Mouse (Mus musculus): Measurements from ENCODE around the gene Dpp10.

Dpp10 gene

DNA sequence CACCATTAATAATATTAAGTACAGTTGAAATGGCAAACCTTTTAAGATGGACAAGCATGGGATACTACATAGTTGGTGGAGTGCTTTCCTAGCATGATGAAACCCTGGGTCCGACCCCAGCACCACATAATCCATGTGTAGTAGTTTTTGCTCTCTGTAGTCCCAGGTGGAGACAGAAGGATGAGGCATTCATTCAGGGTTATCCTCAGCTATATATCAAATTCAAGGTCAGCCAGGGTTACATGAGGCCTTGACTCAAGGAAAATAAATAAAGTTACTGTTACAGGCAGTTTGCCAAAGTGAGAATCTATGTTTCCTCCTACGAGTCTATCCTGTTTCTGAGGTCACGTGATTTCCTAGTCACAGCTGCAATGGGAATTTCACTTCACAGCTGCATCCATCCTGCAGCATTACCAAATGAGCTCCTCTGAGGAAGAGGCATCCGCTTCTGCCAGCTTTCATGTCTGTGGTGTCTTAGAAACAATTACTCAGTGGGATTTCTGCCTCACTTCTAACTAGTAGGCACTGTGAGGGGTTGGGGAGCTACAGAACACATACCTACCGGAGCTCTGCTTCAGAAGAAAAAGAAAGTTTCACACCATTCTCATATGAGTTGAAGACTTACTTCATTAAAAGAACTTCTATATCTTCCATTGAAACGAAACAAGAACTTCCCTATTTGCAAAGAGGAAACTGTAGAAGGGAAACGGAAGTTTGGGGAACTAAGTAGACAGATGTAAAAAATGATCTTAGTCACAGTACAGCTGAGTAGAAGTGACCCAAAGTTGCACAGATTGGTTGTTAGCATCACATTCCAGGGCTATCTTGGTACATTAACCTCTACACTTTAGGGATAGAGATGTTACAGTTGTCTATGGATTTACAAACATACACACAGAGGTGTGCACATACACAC lies 111.3 kb downstream of the Dpp10 start:
- TF ChIP-seq GATA4 (IDR thresholded peaks at IDR 0.05; ENCODE audit: insufficient replicate concordance, low read length), result no peak

DNA sequence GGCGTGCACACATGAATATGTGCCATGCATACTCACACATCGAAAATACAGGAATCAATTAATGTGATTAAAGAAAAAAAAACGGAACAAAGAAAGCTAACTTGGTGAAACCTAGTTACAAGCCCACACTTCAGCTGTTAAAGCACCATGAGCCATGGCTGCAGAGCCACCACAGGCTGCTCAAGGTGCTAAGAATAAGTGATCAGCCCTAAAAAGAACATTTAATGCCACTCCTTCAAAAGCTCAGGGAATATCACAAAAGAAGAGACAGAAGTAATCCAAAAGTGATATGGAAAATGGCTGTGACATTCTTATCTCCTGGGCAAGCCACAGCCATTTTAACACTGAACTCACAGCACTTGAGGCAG lies 117.4 kb downstream of the Dpp10 start:
- no peak for TF ChIP-seq GATA4 (IDR thresholded peaks at IDR 0.05; ENCODE audit: insufficient replicate concordance, low read length)

DNA sequence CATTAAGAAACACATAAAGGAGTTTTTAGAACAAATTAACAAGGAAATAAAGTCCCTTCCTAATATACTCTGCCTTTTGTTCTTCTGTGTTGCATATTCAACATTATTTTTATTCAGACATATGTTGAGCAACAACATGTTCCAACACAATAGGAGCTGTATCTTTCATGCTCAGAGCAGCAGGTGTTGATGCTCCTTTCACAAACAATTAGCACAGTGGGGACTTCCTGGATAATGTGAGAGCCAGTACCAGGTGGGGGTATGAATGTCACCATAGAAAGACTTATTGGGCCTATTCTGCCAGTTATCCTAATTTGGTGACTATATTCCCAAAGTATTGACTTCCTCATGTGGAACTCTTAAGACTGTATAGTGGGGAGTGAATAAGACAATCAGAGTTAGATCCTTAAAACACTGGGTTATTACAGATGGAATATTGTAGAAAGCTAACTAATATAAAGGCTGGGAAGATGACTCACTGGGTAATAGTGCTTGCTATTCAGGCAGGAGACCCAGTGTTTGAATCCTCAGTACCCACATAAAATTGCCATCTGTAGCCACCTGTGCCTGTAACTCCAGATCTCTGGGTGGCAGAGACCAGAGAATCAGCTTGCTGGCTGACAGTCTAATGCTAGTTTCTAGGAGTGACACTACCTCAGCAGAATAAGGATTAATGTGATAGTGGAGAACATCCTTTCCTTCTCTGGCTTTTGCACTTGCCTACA lies 117.9 kb downstream of the Dpp10 start:
- TF ChIP-seq GATA4 (IDR thresholded peaks at IDR 0.05; ENCODE audit: insufficient replicate concordance, low read length), result no peak

DNA sequence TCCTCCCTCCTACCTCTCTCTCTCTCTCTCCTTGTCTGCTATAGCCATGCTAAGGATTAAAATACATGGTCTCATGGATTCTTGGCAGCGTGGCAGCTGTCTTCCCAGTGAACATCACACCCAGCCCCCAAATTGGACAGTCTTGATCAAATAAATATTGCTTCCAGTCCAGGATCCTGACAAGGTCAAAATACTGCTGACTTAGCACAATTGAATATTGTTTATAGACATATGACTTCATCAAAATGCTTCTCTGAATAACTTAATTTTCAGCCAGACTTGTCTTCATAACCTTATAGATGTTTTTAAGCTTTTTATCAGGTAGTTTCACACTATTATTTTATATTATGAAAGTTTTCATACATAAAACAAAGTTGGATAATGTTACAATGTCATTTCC lies 120.5 kb downstream of the Dpp10 start:
- no peak for TF ChIP-seq GATA4 (IDR thresholded peaks at IDR 0.05; ENCODE audit: insufficient replicate concordance, low read length)

DNA sequence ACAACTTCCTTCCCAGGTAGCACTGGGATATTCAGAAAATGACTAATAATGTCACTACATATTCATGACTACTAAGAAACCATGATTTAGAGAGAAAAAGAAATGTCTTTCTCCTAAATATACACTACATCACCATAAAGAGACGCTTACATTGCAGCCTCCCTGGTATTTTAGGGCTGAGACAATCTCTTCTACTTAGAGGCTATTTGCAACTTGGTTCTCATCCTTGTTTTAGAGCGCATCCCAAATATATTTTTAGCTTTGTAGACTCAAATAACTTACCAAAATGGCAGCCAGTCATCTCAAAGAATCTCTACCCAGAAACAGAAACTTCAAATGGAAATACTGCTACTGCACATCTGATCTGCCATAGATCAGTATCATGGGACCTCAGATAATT lies 121.5 kb downstream of the Dpp10 start:
- TF ChIP-seq GATA4 (IDR thresholded peaks at IDR 0.05; ENCODE audit: insufficient replicate concordance, low read length), result no peak

DNA sequence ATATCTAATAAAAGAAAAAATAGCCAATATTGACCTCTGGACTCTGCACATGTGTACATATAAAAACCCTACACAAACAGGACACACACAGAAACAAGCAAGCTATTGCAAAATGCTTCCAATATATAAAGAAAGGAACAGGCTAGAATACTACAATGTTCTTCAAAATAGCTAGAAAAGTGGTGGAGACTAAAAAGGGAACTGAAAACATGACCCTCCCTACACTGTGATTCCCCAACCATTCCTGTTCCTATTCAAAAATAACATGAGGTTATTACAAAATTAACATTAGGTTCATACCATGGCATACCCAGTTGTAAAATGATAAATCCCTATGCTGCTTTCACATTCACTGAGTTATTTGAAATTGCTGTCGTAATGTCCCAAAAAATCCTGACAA lies 125.8 kb downstream of the Dpp10 start:
- no peak for TF ChIP-seq GATA4 (IDR thresholded peaks at IDR 0.05; ENCODE audit: insufficient replicate concordance, low read length)

DNA sequence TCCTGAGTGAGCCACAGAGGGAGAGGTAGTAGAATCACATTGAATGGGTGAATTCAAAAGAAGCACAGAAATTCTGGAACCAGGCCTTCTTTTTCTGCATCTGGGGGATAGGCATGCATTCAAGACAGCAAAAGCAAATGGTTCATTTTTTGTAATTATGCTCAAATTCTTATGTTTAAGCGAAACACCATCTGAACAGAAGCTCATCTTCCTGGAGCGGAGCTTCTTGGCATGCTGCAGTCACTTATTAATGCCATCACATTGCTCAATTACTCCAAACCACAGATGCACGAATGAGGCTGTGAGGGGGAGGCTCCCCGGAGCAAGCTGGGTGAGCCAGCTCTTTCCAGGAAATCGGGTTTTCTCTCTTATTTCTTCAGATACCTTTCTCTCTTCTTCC lies 142.7 kb downstream of the Dpp10 start:
- no peak for TF ChIP-seq GATA4 (IDR thresholded peaks at IDR 0.05; ENCODE audit: insufficient replicate concordance, low read length)

DNA sequence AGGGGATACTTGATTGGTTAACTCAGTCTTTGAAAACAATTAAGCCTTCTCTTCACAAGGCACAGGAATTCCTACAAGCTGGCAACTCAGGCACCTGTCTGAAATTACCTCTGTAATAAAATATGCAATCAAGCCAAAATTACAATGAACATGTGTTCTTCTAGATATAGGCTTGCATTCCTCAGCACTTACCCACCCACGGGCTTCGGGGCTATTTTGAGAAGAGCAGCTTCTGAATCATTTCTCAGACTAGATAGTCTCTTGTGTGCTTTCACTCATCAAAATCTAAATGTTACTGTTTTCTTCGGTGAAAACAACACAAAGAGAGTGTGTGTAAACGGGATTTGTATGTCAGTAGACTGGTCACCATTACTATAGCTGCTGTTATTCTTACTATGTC lies 144.1 kb downstream of the Dpp10 start:
- no peak for TF ChIP-seq GATA4 (IDR thresholded peaks at IDR 0.05; ENCODE audit: insufficient replicate concordance, low read length)

DNA sequence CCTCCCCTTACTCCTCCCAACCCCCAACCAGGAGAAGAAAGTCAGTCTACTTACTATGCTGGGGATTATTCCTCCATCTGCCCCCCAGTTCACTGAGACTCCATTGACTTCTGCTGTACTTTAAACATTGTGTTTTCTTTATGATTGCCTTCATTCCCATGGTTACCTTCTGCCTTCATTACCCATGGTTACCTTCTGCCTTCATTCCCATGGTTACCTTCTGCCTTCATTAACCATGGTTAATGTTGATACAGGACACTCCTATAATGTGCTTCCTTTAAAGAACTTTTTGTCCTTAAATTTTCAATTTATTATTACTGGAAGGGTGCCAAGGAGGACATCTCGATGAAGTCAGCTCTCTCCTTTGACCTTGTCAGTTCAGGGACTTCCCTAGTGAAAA lies 158.1 kb downstream of the Dpp10 start:
- TF ChIP-seq GATA4 (IDR thresholded peaks at IDR 0.05; ENCODE audit: insufficient replicate concordance, low read length), result no peak

DNA sequence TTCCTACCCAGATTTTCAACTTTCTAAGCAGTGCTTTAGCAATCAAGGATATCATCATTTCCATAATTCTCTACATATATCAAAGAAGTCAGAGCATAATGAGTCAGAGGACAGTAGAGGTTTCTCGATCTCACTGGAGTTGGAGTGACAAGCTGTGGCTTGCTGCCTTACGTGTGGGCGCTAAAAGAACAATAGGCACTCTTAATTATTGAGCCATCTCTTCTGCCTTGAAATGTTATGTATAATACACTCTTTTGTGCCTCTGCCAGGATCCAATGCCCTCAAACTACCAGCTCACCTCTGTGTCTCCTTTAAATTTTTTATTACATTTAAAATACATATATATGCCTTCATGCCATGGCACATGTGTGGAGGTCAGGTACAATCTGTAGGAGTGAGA lies 198.5 kb downstream of the Dpp10 start:
- TF ChIP-seq GATA4 (IDR thresholded peaks at IDR 0.05; ENCODE audit: insufficient replicate concordance, low read length), result no peak

DNA sequence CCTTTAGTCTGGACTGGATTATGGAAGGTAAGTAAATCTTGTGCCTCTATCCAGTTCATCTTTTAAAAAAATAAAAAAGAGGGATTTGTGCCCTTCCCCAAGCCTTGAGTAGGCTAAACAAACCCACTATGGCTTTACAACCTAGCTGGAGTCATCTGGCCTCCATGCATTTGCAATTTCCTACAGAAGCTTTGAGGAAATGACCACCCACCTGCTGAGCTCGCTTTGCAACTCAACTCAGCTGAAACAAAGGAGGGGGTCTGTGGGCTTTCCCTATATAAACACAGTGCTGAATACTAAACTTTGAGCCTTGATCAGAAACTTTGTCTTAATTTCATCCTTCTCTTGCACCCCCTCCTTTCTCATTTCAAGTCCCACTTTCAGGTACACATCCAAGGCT lies 244.2 kb downstream of the Dpp10 start:
- TF ChIP-seq GATA4 (IDR thresholded peaks at IDR 0.05; ENCODE audit: insufficient replicate concordance, low read length), result no peak

DNA sequence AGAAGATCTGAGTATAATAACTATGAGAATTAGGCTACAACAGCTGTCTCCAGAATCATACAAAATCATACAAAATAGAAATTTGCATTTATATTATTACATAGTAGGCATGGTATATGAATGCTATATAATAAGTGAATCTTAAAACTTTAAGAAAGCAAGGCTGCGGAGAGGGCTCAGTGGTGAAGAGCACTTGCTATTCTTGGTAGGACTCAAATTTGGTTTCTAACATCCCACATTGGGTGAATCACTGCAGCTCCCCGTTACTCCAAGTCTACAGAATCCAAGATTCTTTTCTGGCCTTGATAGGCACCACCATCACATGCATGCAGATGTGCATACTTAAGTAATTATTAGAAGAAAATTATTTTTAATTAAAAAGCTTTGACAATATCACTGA lies 279.8 kb downstream of the Dpp10 start:
- no peak for TF ChIP-seq GATA4 (IDR thresholded peaks at IDR 0.05; ENCODE audit: insufficient replicate concordance, low read length)

DNA sequence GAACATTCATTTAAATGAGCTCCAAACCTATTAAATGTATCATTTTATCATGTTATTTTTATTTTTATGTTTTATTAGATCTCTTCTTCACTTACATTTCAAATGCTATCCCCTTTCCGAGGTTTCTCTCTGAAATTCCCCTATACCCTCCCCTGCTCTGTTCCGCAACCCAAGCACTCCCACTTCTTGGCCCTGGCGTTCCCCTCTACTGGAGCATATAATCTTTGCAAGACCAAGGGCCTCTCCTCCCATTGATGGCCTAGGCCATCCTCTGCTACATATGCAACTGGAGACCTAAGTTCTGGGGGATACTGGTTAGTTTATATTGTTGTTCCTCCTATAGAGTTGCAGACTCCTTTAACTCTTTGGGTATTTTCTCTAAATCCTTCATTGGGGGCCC lies 283.1 kb downstream of the Dpp10 start:
- no peak for TF ChIP-seq GATA4 (IDR thresholded peaks at IDR 0.05; ENCODE audit: insufficient replicate concordance, low read length)

DNA sequence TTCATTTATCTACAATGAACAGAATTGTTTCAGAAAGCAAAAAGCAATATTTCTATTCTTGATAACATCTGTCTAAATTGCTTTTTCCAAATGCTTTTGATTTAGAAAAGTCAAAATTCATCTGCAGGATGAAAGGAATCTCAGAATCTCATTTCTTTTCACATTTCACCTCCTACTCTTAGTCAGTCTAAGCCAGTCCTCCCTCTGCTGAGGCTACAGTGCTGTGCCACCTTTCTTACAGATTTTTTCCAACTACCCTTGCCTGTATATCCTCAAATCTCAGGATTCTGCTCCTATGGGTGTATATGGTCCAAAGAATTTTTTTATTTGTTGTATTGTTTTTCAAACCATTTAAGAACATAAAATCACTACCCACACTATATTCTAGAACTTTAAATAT lies 289.3 kb downstream of the Dpp10 start:
- no peak for TF ChIP-seq GATA4 (IDR thresholded peaks at IDR 0.05; ENCODE audit: insufficient replicate concordance, low read length)

DNA sequence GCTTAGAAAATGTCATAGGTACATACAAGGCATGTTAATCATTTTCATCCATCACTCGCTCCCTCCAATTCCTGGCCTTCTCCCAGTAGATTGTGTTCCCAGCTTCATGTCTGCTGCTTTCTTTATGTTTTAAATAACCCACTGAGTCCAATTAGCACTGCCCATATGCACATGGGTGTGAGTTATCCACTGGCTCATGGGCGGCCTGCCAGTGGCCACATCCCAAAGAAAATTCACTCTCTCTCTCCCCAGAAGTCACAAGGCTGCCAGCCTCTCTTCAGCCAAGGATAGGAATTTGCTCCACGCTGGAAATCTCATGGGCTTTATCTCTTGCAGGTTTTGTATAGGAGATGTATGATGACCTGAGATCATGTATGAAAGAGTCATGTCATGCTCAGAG lies 338.1 kb downstream of the Dpp10 start:
- no peak for TF ChIP-seq GATA4 (IDR thresholded peaks at IDR 0.05; ENCODE audit: insufficient replicate concordance, low read length)

DNA sequence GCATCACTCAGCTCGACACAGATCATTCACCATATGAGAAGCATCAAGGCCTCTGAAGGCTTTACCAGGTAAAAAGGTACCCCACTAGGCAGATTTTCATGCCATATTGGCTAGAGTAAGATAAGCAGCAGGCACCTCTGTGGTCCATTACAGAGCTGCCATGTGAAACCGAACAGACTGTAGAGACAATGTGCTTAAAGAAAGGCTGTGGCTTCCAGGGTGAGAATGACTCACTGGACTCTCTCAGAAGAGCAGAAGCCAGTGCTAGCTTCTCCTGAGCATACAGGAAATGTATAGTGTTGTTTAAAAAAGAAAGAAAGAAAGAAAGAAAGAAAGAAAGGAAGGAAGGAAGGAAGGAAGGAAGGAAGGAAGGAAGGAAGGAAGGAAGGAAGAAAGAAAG lies 386.9 kb downstream of the Dpp10 start:
- no peak for TF ChIP-seq GATA4 (IDR thresholded peaks at IDR 0.05; ENCODE audit: insufficient replicate concordance, low read length)
